In the genomic region with DNA sequence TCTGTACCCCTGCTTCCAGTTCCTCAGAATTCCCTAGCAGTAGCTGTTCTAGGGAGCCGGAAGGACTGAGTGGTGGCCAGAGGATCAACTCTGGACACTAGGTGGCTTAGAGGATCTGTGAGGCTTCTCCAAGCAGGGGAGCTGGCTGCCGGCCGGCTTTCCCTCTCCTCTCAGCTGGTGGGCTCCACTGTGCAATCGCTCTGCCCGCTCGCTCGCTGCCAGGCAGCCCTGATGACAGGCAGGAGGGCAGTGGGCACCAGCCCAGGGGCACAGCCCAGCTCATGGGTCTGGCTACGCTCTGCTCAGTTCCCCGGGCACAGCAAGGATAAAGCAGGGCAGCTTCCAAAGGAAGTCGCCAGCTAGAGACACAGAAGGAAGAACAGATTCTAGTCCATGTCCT, we compare ENCODE assay signal across 8 mouse cellular contexts. TPM values are rescaled to one million over a fixed set of nuclear protein-coding genes. Genes with fewer than 3 reads are reported as not detected.
DNase-seq lines count a peak whose midpoint lies in the region; ATAC-seq and TF ChIP-seq lines count a peak whose summit lies in the region.

No protein-coding gene starts in this region.

- peak; percentile 71 for TF ChIP-seq CTCF in intestine, postnatal 0 days (IDR thresholded peaks at IDR 0.05; ENCODE audit: low read depth)
- peak; percentile 34; the same call in 1 of the 2 replicates for TF ChIP-seq CTCF in liver, postnatal 0 days (IDR thresholded peaks at IDR 0.05; ENCODE audit: low read depth)

- no peaks in the 10 kb centered on the region for H3K9me3 ChIP-seq in intestine, postnatal 0 days (ENCODE audit: control insufficient read depth)
- no peaks in the 10 kb centered on the region for H3K9me3 ChIP-seq in liver, postnatal 0 days (ENCODE audit: low read length)

- 35% methylated on average over 6 of the region's 10 CpGs for WGBS in intestine, postnatal 0 days
- WGBS in liver, postnatal 0 days (ENCODE audit: insufficient replicate concordance): 29% methylated on average over 10 of the region's 10 CpGs

- H3K27me3 ChIP-seq in intestine, postnatal 0 days (replicated peaks; ENCODE audit: control insufficient read depth, insufficient read depth, low read length): peaks cover 49% of the 10 kb centered on the region
- H3K27me3 ChIP-seq in liver, postnatal 0 days (ENCODE audit: insufficient read depth, low read length): peaks cover 47% of the 10 kb centered on the region

- DNase-seq in cerebellum, adult 11 months: peak; percentile 24
- DNase-seq in cerebellum, postnatal 10 days: peak; percentile 85 to 94
- peak; percentile 68 to 77 for DNase-seq in heart, adult 18-20 months
- DNase-seq in liver, postnatal 0 days: no peak
- DNase-seq in retina, postnatal 1 day: peak; percentile 91
- DNase-seq in spleen, postnatal 14 days (ENCODE audit: low spot score in 2 of 2): no peak

- H3K4me3 ChIP-seq in intestine, postnatal 0 days (ENCODE audit: low read depth, low read length): no peak overlapping the region
- H3K4me3 ChIP-seq in liver, postnatal 0 days (ENCODE audit: low read depth, low read length): no peak overlapping the region

- H3K9ac ChIP-seq in intestine, postnatal 0 days (ENCODE audit: low read depth, low read length): no peak overlapping the region
- H3K9ac ChIP-seq in liver, postnatal 0 days (replicated peaks): no peak overlapping the region

- H3K4me2 ChIP-seq in intestine, postnatal 0 days (replicated peaks; ENCODE audit: low read depth): 0 out of 2 replicates have a peak overlapping the region, but pooled peaks have one; percentile 3
- no peak overlapping the region for H3K4me2 ChIP-seq in liver, postnatal 0 days (ENCODE audit: low read depth, low read length)

- H3K36me3 ChIP-seq in intestine, postnatal 0 days (ENCODE audit: control insufficient read depth, insufficient read depth): no peaks in the 10 kb centered on the region
- no peaks in the 10 kb centered on the region for H3K36me3 ChIP-seq in liver, postnatal 0 days (replicated peaks; ENCODE audit: insufficient read depth, low read length)

- no peaks in the 10 kb centered on the region for H3K4me1 ChIP-seq in intestine, postnatal 0 days (replicated peaks; ENCODE audit: control insufficient read depth, insufficient read depth, low read length)
- H3K4me1 ChIP-seq in liver, postnatal 0 days (ENCODE audit: insufficient read depth): no peaks in the 10 kb centered on the region

- TF ChIP-seq EP300 in liver, postnatal 0 days (IDR thresholded peaks at IDR 0.05; ENCODE audit: low read depth): no peak

- no peak overlapping the region for H3K27ac ChIP-seq in intestine, postnatal 0 days (ENCODE audit: low read depth, low read length)
- H3K27ac ChIP-seq in liver, postnatal 0 days (ENCODE audit: low read depth): no peak overlapping the region

- ATAC-seq in cerebellum, adult (ENCODE audit: insufficient number of reproducible peaks, low FRiP score, low TSS enrichment): no peak
- ATAC-seq in intestine, postnatal 0 days: no peak
- ATAC-seq in liver, postnatal 0 days: no peak

RNA-seq across cellular contexts. Expression of gene Casz1, which starts 7.7 kb away (rescaled TPM):
- total RNA-seq in heart, adult 18-20 months (2021): 10 to 100 TPM; 35.9 to 41.1 TPM
- polyA plus RNA-seq in intestine, postnatal 0 days (2015; fragmentation: Nextera tagmentation; extraction: Ambion mirVana): 5.6 and 6.6 TPM in 2 replicates
- 0.43 and 0.65 TPM in 2 replicates for polyA plus RNA-seq in liver, postnatal 0 days (2015; fragmentation: Nextera tagmentation; extraction: Ambion mirVana)

Comparison
In these comparisons a context has a peak if more than half of its experiments do, and no peak if none do; other contexts are left out.
1. DNase-seq: peak in cerebellum, adult 11 months (single experiment), cerebellum, postnatal 10 days (2 of 2), heart, adult 18-20 months (2 of 2) and retina, postnatal 1 day (single experiment); none in liver, postnatal 0 days (single experiment) and spleen, postnatal 14 days (0 of 2).